Mouse (Mus musculus) kidney, postnatal 14 days (tissue): Measurements from ENCODE around the gene Nhsl2.
A peak's percentile ranks its signal among the peaks of the same experiment; 100 is the strongest.
"Not testable (repeated sequence)": the region's sequence is repeated elsewhere in the genome, so short reads cannot be mapped to it uniquely, and the experiment has no call there.

Experiments
- DNase-seq: peaks from one replicate; pipeline ENCODE4 v3.0.0; 2022; ENCODE audit warnings: mixed read lengths

Gene Nhsl2

DNA sequence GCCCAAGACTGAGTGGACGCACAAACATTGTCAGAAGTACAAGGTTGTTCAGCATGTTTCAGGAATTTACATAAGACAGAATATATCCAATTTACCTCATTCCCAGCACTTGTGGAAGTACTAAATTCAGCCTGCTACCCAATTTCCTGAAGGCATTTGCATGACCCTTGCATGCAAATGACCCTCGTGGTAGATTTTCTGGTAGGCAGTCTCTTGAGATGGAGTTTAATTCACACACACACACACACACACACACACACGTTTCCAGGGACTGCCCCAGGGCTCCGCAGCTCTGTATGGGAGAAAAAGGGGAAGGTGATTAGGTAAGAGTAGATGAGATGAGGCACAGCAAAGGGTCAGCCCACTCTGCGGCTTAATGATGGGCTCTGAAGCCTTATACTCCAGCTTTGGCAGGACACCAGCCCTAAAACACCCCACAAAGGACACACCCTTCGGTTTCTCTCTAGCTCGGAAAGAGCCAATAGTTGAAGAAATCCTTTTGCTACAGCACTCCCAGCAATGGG lies 245.3 kb downstream of the Nhsl2 start:
- no peak for DNase-seq

DNA sequence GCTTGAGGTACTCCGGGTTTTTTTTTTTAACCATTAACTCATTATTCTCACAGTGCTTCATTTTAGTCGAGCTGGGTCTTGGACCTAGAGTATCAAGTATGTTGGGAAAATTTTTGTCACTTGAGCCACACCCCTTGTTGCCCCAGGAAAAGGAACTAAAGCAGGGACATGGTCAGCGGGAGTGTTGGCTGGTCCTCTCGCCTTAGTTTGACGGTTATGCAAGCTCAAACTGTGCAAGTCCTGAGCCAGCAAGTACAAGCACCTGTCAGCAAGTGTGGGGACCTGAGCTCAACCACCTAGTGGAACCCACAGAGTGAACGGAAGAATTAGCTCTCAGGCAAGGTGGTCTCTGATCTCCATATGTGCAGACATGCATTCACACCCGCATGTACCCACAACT lies 252.7 kb downstream of the Nhsl2 start:
- DNase-seq: no peak

DNA sequence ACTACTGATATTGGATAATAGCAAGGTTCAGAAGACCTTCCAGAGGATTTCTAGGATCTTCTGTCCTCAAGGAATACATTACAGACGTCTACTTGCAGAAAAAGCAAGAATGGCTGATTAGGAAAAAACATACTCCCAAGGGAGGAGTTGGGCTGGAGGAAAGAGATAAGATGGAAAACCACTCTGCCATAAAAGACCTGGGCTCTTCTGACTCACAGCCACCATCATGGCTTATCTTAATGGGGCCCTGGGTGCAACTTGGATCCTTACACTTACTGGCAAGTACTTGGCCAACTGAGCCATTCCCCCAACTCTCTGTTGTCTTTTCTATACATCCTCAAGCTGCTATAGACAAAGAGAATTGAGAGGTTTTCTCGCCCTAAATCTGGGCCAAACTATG lies 254.6 kb downstream of the Nhsl2 start:
- not testable (repeated sequence) for DNase-seq

DNA sequence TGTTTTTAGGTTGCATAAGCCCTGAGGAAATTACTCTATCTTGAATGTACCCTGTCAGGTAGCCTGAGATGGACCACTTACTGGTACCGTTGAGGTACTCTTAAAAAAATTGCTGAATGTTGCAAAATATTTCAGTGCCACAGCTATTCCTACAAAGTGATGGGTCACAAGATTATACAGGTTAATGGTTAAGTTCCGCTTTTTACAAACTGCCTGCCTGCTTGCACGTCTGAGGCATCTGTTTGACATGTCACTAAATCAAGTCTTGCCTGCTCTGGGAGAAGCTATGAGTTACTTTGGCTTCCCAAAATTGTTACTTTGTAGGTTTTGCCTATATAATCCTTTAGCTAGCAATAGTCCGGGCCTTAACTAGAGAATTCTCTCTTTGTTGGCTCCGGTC lies 260.2 kb downstream of the Nhsl2 start:
- DNase-seq: not testable (repeated sequence)

DNA sequence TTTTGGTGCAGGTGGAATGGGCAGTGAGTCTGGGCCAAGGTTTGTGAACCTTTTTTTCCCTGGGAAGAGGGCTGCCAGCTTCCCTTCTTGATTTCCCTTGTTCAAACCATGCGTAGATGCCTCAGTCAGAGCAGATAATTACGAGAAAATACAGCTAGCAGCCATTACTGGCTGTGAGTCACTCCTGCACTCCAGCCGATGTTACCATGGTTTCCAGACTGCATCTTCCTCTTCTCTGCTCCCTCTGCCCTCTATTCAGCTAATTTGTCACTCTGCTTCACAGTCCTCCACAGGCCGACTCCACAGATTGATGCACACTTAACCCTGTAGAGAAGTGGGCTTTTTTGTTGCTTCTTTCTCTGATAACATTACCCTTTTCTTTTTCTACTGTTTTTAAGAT lies 266.5 kb downstream of the Nhsl2 start:
- DNase-seq: no peak

DNA sequence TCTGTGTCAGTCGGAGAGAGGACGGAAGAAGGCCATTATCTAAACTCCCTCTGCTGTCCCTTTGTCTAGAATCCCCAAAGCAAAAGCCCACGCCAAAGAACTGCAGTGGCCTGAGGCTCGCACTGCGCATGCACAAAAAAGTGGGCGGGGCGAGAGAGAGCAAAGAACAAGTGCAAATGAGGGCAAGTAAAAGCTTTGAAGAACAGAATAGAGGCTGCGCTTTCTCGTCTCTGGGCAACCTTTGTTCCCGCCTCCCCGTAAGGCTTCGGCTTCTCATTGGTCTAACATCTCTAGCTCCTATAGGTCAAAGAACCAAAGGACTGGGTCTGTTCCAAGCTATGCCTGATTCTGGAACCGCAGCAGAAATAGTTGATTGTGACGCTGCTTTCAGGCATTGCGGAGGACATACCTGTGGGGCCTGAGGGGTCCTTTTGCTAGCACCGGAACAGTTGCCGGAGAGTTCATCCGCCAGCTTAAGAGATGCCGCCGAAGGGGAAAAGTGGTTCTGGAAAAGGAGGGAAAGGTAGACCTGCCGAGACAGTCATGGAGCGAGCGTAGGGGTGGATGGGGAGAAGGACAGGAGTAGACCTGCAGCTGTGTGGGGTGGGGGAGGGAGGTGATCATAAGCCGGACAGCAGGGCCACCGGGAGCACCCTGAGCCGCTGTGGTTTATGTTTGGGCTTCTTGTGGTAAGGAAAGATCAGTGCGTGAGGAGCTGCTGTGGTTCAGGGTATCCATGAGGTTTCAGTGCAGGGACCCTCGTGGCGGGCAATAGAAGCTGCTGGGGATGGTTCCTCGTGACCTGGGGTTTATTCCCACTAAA lies 270.1 kb downstream of the Nhsl2 start, which contains the start of gene Pin4:
Gene Pin4, plus strand, starts transcription at position 406 of the 823 bp plus-strand sequence.
- DNase-seq: peak; percentile 95

DNA sequence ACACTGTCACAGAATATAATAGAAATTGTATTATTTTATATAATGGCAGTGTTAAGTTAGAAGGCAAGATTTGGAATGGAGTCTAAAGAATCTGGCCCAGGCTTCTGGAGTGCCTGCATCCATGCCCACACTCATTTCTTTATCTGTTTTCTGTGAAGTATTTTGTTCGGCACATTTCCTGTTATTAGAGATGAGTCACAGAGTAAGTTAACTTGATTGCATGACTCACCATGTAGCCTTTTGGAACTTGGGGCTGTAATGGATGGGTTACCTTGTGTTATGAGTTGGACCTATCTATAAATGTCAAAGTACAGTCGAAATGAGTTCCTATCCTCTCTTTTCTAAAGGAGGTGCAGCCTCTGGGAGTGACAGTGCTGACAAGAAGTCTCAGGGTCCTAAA lies 272.1 kb downstream of the Nhsl2 start:
- DNase-seq: no peak

DNA sequence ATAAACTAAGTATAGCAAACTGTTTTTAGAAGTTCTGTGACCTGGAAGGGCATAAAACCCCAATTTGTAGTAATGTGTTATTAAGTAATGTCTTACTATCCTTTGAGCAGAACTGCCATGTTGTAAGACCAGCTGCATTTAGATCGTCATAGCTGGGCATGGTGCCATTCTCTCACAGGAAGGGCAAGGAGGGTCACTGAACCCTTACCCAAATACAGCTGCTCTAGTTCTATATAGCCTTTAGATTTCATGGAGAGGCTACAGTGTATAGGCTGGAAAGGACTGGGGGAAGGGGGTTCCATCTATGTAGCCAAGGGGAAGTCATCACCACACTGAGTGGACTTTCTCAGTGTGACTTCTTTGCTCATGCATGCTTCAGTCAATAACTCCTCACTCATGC lies 292.0 kb downstream of the Nhsl2 start:
- no peak for DNase-seq
